Mouse (Mus musculus): ENCODE data around the gene Cachd1. TPM values are rescaled to one million over a fixed set of nuclear protein-coding genes. Genes with fewer than 3 reads are reported as not detected.

The Cachd1 gene
- 28.1 and 28.7 TPM in 2 replicates for polyA plus RNA-seq (2016; fragmentation: Nextera tagmentation; extraction: Ambion mirVana)

GRCm38 (mm10) chr4:100776043-100776870 is at the start of gene Cachd1:
TSS of gene Cachd1 (plus strand) at chr4:100776675.
- Histone ChIP-seq H3K36me3 (peaks cover under 1% of the 10 kb centered on the region; the same call in 1 of the 2 replicates), H3K27ac (peak within 1 kb of the TSS; percentile 98), H3K9me3 (no peaks in the 10 kb centered on the region), H3K4me1 (replicated peaks) (peaks cover 41% of the 10 kb centered on the region), H3K27me3 (ENCODE audit: insufficient read depth, poor library complexity, severe bottlenecking) (no peaks in the 10 kb centered on the region), H3K4me3 (peak within 1 kb of the TSS; percentile 97)
- DNase-seq (ENCODE audit: low spot score): peak; percentile 83
- under 1% methylated on average over 49 of the region's 50 CpGs for WGBS

GRCm38 (mm10) chr4:100728896-100729479 is 47.5 kb upstream of the Cachd1 start:
- DNase-seq (ENCODE audit: low spot score): no peak
- no peak overlapping the region for H3K4me3 ChIP-seq
- WGBS: 87% methylated on average over 5 of the region's 5 CpGs

GRCm38 (mm10) chr4:100735098-100735935 is 41.2 kb upstream of the Cachd1 start:
- H3K9me3 ChIP-seq: no peaks in the 10 kb centered on the region
- no peaks in the 10 kb centered on the region for H3K4me1 ChIP-seq (replicated peaks)
- no peaks in the 10 kb centered on the region for H3K27me3 ChIP-seq (ENCODE audit: insufficient read depth, poor library complexity, severe bottlenecking)
- no peak for DNase-seq (ENCODE audit: low spot score)
- WGBS: 86% methylated on average over 9 of the region's 9 CpGs
- H3K36me3 ChIP-seq: no peaks in the 10 kb centered on the region
- no peak overlapping the region for H3K27ac ChIP-seq
- no peak overlapping the region for H3K4me3 ChIP-seq

More at GRCm38 (mm10) chr4:100728896-100729479, 47.5 kb upstream of the Cachd1 start:
- H3K27me3 ChIP-seq (ENCODE audit: insufficient read depth, poor library complexity, severe bottlenecking): no peaks in the 10 kb centered on the region
- no peaks in the 10 kb centered on the region for H3K36me3 ChIP-seq
- H3K4me1 ChIP-seq (replicated peaks): peaks cover 12% of the 10 kb centered on the region
- H3K9me3 ChIP-seq: no peaks in the 10 kb centered on the region
- no peak overlapping the region for H3K27ac ChIP-seq

- Histone ChIP-seq H3K27me3 (ENCODE audit: insufficient read depth, poor library complexity, severe bottlenecking) (no peaks in the 10 kb centered on the region), H3K27ac (no peak overlapping the region), H3K4me3 (no peak overlapping the region), H3K4me1 (replicated peaks) (no peaks in the 10 kb centered on the region), H3K36me3 (no peaks in the 10 kb centered on the region), H3K9me3 (no peaks in the 10 kb centered on the region)
- whole genome bisulfite sequencing: 76% methylated on average over 9 of the region's 9 CpGs
- DNase-seq (ENCODE audit: low spot score): no peak
Observed at GRCm38 (mm10) chr4:100735936-100736349, 40.5 kb upstream of the Cachd1 start.

GRCm38 (mm10) chr4:100743615-100744014 is 32.9 kb upstream of the Cachd1 start:
- no peaks in the 10 kb centered on the region for H3K4me1 ChIP-seq (replicated peaks)
- no peaks in the 10 kb centered on the region for H3K36me3 ChIP-seq
- no peaks in the 10 kb centered on the region for H3K27me3 ChIP-seq (ENCODE audit: insufficient read depth, poor library complexity, severe bottlenecking)
- no peak overlapping the region for H3K27ac ChIP-seq
- no peak overlapping the region for H3K4me3 ChIP-seq
- no peaks in the 10 kb centered on the region for H3K9me3 ChIP-seq
- 90% methylated on average over 8 of the region's 8 CpGs for WGBS
- DNase-seq (ENCODE audit: low spot score): no peak

GRCm38 (mm10) chr4:100752278-100752677 is 24.2 kb upstream of the Cachd1 start:
- DNase-seq (ENCODE audit: low spot score): no peak
- 86% methylated on average over 2 of the region's 2 CpGs for WGBS
- no peaks in the 10 kb centered on the region for H3K36me3 ChIP-seq
- H3K27me3 ChIP-seq (ENCODE audit: insufficient read depth, poor library complexity, severe bottlenecking): no peaks in the 10 kb centered on the region
- H3K27ac ChIP-seq: no peak overlapping the region
- H3K4me3 ChIP-seq: no peak overlapping the region
- H3K4me1 ChIP-seq (replicated peaks): no peaks in the 10 kb centered on the region
- no peaks in the 10 kb centered on the region for H3K9me3 ChIP-seq

- Histone ChIP-seq H3K4me3 (no peak overlapping the region), H3K27ac (no peak overlapping the region), H3K27me3 (ENCODE audit: insufficient read depth, poor library complexity, severe bottlenecking) (no peaks in the 10 kb centered on the region), H3K36me3 (no peaks in the 10 kb centered on the region), H3K4me1 (replicated peaks) (no peaks in the 10 kb centered on the region), H3K9me3 (no peaks in the 10 kb centered on the region)
- 74% methylated on average over 8 of the region's 8 CpGs for WGBS
- no peak for DNase-seq (ENCODE audit: low spot score)
Observed at GRCm38 (mm10) chr4:100755632-100756031, 20.8 kb upstream of the Cachd1 start.

- no peak for DNase-seq (ENCODE audit: low spot score)
- no peak overlapping the region for H3K4me3 ChIP-seq
Observed at GRCm38 (mm10) chr4:100756499-100756898, 20.0 kb upstream of the Cachd1 start.

GRCm38 (mm10) chr4:100758265-100758898 is 18.1 kb upstream of the Cachd1 start:
- Histone ChIP-seq H3K4me3 (no peak overlapping the region), H3K36me3 (no peaks in the 10 kb centered on the region), H3K4me1 (replicated peaks) (no peaks in the 10 kb centered on the region), H3K9me3 (no peaks in the 10 kb centered on the region), H3K27ac (no peak overlapping the region), H3K27me3 (ENCODE audit: insufficient read depth, poor library complexity, severe bottlenecking) (no peaks in the 10 kb centered on the region)
- DNase-seq (ENCODE audit: low spot score): no peak
- WGBS: 90% methylated on average over 6 of the region's 6 CpGs

More at GRCm38 (mm10) chr4:100756499-100756898, 20.0 kb upstream of the Cachd1 start:
- no peak overlapping the region for H3K27ac ChIP-seq
- no peaks in the 10 kb centered on the region for H3K9me3 ChIP-seq
- H3K36me3 ChIP-seq: no peaks in the 10 kb centered on the region
- H3K4me1 ChIP-seq (replicated peaks): no peaks in the 10 kb centered on the region
- no peaks in the 10 kb centered on the region for H3K27me3 ChIP-seq (ENCODE audit: insufficient read depth, poor library complexity, severe bottlenecking)

GRCm38 (mm10) chr4:100759603-100760002 is 16.9 kb upstream of the Cachd1 start:
- DNase-seq (ENCODE audit: low spot score): no peak
- WGBS: 83% methylated on average over 1 of the region's 1 CpGs
- Histone ChIP-seq H3K36me3 (no peaks in the 10 kb centered on the region), H3K4me1 (replicated peaks) (no peaks in the 10 kb centered on the region), H3K9me3 (no peaks in the 10 kb centered on the region), H3K27ac (no peak overlapping the region), H3K27me3 (ENCODE audit: insufficient read depth, poor library complexity, severe bottlenecking) (no peaks in the 10 kb centered on the region), H3K4me3 (no peak overlapping the region)

GRCm38 (mm10) chr4:100760416-100760815 is 16.1 kb upstream of the Cachd1 start:
- H3K36me3 ChIP-seq: no peaks in the 10 kb centered on the region
- WGBS: 92% methylated on average over 5 of the region's 5 CpGs
- no peaks in the 10 kb centered on the region for H3K4me1 ChIP-seq (replicated peaks)
- no peak overlapping the region for H3K27ac ChIP-seq
- H3K27me3 ChIP-seq (ENCODE audit: insufficient read depth, poor library complexity, severe bottlenecking): no peaks in the 10 kb centered on the region
- no peak overlapping the region for H3K4me3 ChIP-seq
- H3K9me3 ChIP-seq: no peaks in the 10 kb centered on the region
- no peak for DNase-seq (ENCODE audit: low spot score)

GRCm38 (mm10) chr4:100768606-100769005 is 7.9 kb upstream of the Cachd1 start:
- no peaks in the 10 kb centered on the region; the same call in 1 of the 2 replicates for H3K4me1 ChIP-seq (replicated peaks)
- H3K9me3 ChIP-seq: no peaks in the 10 kb centered on the region
- no peak for DNase-seq (ENCODE audit: low spot score)
- no peaks in the 10 kb centered on the region for H3K27me3 ChIP-seq (ENCODE audit: insufficient read depth, poor library complexity, severe bottlenecking)
- no peak overlapping the region for H3K4me3 ChIP-seq
- H3K36me3 ChIP-seq: no peaks in the 10 kb centered on the region
- no peak overlapping the region for H3K27ac ChIP-seq
- 63% methylated on average over 3 of the region's 3 CpGs for WGBS
